Mouse (Mus musculus) left cerebral cortex, postnatal 36 days (tissue): ENCODE results near the gene Nell2. TPM values are rescaled to one million over a fixed set of nuclear protein-coding genes. Genes with fewer than 3 reads are reported as not detected.

ENCODE experiments used
- DNase-seq, 2 experiments: peaks; one replicate each; pipeline ENCODE4 v3.0.0; 2021 to 2022; ENCODE audit warnings: low spot score in 2 of 2, mixed read lengths in 1 of 2
- intact Hi-C: fragments of 180-260 bp; cut with DNase I; formaldehyde crosslinking; loops from one replicate; pipeline ENCODE4 v1.15.1; 2025
- total RNA-seq, 2 experiments: library from RNA; stranded (reverse); gene quantifications; 2 replicates each; pipeline ENCODE4 v1.2.3; 2021

Nell2 gene
- total RNA-seq, 2 experiments from 2014 or later, result 479 to 544 TPM

DNA sequence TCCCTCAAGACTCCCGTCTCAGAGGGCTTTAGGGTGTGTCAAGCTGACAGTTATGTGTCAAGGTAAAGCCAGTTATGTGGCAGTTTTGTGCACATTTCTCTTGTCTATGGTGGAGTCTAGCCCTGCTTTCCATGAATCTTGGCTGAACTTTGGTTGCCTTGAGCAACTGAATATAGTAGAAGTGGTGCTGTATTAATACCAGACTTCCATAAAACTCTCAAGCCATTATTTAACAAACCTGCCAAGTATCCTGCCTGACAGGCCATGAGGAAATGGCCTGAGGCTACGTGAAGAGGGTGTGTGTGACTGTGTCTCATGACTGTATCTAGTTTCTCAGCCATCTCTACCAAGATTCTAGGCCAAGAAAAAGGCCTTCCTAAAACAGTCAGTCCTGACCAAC is 147.5 kb downstream of the Nell2 start:
- intact Hi-C loops, result no loop called here
- DNase-seq, result no peak

DNA sequence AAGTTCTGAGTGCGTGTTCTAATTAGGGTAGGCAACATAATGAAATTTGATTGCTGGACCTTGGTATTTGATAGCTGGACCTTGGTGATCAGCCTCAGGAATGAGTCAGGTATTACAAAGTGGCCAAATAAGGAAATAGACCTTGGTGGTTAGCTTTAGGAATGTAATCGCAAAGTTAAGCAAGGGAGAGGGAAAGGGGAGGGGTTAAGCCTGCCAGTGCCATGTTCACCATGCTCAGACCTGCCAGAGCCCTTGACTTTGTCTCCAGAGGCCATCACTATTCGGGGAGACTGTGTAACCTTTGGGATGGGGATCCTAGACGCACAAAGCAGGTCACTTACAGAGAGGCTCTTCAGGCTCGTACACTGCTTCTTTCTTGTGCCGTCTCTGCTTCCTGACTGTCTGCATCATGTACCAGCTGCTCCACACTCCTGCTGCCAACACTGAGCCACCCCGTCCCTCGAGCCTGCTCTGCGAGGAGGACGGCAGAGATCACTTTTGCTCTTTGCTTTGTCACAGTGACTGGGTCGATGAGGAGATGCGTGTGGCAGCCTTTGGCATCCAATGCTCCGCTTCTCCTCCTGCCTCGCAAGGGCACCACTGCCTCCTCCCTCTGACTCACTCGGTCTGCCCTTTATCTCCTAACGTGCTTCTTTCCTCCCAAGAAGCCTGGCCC is 157.5 kb downstream of the Nell2 start:
- DNase-seq, result peak; percentile 40 to 49
- intact Hi-C loops, result no loop called here

DNA sequence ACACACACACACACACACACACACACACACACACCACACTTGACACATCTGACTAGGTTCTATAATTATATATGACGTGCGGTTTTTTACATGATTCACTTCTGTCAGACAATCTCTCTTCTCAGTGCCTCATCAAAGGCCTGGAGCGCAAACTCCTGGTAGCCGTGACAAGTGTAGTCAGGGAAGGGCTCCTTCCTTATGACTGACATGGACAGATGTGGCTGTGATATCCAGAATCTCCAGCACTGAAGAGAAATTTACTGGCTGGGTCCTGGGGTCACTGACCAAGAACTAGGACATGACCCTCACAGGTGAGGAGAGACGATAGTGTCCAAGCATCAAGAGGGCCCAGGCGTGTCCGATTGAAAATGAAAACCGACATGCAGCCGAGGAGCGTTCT is 160.2 kb downstream of the Nell2 start:
- intact Hi-C loops, result no loop called here

DNA sequence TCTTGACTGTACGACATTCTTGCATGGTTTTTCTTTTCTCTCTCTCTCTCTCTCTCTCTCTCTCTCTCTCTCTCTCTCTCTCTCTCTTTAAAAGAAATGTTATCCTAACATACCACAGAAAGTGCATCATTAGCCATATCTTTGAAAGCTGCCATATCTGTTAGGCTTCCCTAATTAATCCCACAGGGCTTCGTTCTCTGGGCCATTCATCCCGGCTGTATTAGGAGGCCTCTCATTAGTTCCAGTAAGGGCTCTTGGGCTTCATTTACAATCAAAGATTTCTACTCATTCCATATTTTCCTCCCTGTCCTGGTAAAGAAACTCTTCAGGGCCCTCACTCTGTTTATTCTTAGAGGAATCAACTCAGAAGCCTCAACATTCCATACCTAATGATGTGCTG is 161.9 kb downstream of the Nell2 start:
- intact Hi-C loops, result no loop called here

More for the DNA sequence above, 160.2 kb downstream of the Nell2 start:
- no peak for DNase-seq

DNA sequence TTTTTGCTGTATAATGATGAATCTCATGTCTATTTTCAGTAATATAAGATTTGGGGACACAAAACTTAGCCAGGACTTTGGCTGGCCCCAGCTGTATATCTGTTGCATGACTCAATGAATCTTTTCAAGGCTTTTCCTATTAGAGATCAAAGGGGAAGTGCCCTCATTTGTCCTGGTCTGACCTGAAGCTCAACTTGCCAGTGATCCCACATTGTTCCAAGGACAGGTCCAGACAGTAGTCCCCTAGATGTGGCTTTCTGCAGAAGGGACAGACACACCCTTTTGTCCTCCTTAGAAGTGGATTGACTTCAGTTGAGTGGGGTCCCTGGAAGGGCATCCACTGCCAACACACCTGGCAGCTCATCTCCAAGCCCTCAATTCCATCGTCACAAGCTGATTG is 173.6 kb downstream of the Nell2 start:
- no peak for DNase-seq
- intact Hi-C loops, result no loop called here

More for the DNA sequence above, 161.9 kb downstream of the Nell2 start:
- DNase-seq, result no peak

DNA sequence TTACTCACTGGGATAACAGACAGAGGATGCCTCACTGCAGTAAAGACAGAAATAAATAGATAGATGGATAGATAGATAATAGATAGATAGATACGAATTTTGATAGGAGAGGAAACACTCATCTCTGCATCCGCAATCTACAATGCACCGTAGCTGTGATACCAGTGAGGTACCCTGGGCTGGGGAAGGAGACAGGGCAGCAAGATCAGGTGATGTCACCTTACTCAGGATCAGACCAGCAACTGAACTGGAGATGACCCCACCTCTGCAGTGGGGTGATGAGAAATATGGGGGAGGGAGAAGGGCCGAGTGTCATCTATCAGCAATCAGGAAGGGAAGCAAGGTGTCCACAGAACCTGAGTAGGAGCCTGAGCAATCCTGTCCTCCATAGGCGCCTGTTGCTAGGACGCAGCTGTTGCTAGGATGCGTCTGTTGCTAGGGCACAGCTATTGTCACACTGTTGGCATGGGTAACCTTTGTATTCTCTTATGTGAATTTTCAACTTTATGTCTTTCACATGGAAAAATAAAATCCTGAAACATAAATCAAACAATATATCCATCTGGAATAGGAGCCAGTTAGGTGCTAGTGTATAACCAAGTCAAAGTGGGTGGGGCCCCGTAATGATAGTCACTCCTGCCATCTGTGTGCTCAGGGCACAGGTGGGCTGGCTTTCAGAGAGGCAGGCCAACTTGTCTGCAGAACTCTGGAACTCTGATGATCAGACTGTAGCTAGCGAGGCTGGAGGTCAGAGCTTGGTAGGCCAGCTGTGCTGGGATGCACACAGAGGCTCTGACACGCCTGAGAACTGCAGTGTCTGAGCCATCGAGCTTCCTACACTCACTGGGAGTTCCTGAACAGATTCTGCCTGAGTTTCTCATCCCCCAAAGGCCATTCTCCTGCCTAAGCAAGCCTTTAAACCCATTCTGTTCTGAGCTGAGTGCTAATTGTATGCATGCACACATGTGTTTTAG is 193.7 kb downstream of the Nell2 start:
- no peak for DNase-seq
- intact Hi-C loops, result no loop called here

DNA sequence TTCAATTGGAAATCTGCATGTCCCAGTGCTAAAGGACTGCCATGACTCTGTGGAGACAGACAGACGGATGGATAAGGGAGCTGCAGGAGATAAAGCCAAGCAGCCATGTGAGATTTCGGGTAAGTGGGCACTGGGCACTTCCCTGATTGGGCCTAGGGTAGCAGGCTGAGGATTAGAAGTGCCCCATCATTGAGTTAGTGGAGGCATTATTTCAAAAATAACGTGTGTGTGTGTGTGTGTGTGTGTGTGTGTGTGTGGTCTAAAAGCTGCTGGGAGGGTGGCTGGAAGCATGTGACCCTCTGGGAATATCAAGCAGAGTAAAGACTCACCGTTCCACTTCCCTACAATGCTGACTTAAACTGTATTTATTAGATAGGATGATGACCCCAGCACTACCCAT is 195.1 kb downstream of the Nell2 start:
- no peak for DNase-seq
- intact Hi-C loops, result no loop called here

DNA sequence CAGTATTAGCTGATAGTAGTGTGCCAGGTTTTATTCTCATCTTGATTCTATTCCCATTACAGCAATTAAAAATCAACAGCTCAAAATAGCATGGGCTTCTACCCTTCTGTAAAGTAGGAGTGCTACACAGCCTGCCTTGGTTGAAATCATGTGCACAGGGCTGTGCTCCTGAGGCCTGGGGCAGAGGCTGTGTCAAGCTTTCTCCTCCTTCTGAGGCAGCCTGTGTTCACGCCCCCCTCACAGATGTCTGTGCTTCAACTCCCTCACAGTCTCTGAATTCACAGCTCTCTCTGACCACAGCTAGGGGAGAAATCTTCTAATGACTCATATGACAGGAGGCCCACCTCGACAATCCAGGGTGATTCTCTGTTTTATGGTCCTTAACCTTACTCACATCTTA is 197.4 kb downstream of the Nell2 start:
- no peak for DNase-seq
- intact Hi-C loops, result no loop called here

DNA sequence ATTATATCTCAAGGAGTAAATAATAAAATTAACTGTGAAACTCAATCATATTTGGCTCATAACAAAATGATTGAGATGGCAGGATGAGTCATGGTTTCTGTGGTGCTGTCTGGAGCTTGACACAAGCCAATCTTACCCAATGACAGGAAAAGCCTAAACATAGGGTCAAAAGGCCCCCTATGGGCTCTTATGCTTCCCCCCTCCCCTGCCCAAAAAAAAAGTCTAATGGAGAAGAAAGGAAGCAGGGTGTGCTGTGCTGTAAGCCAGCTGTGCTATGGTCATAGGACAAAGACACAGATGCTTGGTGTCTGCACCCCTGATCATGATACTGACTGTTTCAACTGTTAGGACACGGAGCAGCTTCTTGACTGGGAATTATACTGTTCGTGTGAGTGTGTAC is 205.6 kb downstream of the Nell2 start:
- DNase-seq, result no peak
- intact Hi-C loops, result no loop called here

DNA sequence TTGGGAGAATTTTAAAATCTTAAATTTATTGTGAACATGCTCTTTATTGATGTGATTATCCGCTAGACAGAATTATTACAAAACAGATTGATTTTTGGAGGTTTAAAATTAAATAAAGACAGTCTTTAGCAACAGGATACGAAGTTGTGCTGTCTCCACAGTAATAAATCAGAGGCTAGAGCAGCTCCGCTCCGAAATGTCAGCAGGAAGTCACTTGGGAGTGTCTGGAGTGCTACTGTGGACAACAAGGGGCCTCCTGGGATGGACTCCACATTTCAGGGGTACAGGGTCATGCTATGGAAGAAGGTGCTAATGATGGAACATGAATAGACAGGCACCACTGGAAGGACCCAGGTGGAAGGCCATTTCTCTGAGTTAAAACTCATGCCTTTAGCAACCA is 211.7 kb downstream of the Nell2 start:
- no peak for DNase-seq
- intact Hi-C loops, result no loop called here

DNA sequence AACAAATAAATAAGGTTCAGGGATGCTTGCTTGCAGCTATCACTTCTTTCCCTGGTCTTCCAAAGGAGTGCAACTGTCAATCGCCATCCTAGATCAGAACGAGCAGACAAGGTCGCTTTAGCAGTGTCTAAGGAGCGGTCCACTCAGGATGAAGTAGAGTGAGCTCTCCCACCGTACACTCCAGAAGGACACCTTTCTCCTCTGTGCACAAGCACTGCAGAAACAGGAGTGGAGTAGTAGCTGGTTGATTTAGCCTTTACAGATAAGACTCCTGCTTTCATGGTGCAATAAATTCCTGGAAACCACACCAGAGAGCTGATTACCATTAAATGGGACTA is 213.6 kb downstream of the Nell2 start:
- no peak for DNase-seq
- intact Hi-C loops, result no loop called here

DNA sequence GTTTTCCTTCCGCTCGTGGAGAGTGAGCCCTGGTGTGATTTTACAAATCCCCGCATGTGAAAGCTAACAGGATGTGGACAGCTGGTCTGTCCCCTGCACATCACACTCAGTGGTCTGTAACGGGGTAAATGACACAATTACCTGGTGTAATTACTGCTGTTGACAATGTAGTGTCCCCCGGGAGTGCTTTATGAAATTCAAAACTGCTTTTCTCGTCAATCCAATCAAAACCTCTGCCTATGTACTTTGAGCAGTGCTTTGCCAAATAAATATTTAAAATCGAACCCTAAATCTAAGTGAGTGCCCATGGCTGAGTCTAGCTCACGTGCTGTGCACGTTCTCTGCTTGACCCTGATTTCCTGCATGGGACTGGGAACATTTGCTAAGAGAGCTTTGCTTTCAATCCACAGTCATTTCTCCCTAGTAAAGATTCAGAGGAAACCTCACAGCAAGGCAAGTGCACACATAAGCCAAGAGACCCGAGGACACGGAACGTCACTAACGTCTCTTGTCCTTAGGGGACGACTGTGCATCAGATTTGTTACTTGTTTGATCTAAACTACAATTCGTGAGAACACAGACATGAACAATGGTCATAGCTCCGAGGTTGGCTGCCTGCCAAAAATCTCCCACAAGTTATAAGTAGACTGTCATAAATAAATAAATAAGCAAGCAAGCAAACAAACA is 214.1 kb downstream of the Nell2 start:
- no peak for DNase-seq
- intact Hi-C loops, result no loop called here

DNA sequence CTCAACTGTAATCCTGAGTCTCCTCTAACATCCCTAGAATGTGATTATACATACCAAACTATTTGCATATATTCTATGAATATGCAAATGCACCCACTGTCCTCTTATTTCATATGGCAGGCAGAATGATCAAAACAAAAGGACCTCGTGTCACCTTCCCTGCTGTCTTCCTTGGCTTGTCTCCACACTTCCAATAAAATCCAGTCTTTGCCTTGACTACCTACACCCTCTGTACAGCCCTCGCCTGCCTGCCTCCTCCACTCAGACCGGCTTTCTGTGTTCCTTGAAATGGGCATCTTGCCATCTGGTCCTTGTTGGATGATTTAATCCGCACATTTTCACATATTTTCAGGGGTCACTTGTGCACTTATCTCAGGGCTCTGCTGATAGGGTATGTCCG is 215.1 kb downstream of the Nell2 start:
- intact Hi-C loops, result no loop called here
- DNase-seq, result no peak

DNA sequence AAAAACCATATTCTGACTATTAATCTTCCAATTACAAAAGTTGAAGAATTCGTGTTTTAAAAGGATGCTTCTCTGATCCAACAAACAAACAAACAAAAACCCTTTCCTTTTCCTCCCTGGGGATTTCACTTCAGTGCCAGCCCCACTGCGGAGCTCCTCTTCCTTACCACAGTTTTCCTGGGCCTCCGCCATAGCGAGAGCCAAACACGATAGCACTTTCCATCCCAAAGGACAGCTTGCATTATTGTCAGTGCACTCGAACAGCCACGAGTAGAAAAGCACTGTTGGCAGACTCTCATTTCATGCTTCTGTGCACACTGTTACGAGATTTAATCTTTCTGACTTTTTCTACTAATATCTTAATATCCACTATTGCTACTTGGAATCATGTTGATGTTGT is 224.3 kb downstream of the Nell2 start:
- DNase-seq, result no peak
- intact Hi-C loops, result no loop called here

DNA sequence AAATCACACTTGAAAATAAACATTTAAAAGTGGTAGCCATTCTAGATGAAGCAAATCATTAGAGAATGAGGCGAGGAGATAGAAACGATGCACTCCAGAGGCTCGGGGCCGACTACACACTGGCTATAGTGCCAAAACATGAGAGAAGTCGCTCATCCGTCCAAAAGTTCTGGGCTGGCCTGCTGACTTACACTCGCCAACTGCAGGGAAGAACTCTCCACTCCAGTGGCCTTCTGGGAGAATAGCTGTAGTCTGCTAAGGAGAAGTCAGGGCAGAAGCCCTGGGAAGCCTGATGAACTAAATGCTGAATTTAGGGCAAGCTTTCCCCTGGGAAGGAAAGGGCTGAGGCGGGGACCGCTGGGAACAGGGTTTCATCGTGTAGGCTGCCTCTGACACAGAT is 231.8 kb downstream of the Nell2 start:
- no peak for DNase-seq
- intact Hi-C loops, result no loop called here

DNA sequence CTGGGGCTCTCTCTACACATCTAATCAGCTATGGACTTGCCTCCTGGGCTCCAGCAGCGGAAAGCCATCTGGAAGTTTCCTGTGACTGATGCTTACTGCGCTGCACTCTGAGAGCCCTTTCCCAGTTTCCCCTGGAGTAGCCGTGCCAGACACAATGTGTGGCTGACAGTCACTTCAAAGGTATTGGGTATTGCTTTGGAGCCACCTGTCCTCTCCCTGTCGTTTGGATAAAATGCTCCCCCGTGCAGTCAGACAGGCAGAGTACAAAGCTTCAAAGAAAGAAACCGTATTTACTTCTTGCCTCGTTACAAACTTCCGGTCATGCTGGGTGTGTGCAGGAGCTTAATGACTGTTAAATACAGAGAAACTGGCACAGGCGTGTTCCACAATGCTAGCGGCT is 239.3 kb downstream of the Nell2 start:
- intact Hi-C loops, result no loop called here
- DNase-seq, result no peak

DNA sequence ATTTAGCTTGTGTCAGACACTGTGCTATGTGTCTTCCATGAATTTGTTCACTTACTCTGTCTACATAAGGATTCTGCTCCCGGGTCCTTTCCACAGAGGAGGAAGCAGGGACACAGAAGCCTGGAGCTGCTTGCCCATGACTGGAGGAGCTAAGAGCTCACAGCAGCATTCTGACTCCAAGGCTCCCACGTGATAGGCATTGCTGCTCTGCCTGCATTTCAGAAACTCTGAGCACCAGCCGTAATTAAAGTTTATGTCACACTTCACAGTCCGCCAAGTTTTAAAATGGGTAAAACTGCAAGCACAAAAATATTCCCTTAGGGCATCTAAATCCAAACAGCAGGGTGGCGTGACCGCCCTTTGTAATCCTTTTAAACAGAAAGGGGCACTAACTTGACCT is 243.2 kb downstream of the Nell2 start:
- DNase-seq, result no peak
- intact Hi-C loops, result no loop called here

DNA sequence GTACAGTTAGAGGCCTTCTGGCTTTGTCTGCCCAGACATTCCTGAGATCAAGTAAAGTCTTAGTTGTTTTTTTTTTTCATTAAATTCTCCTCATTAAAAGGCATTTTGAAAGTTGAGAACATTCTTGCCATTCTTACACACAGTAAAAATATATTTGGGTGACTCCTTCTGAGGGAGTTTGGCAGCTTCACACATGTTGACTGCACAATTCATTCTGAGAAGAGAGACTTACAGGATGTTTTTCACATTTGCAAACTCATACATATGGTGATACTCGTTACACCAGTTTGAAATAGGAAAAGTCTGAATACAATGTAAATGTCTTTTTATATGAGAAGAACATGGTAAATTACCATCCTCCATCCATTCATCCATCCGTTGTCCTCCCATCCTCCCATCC is 247.4 kb downstream of the Nell2 start:
- intact Hi-C loops, result no loop called here
- DNase-seq, result no peak

DNA sequence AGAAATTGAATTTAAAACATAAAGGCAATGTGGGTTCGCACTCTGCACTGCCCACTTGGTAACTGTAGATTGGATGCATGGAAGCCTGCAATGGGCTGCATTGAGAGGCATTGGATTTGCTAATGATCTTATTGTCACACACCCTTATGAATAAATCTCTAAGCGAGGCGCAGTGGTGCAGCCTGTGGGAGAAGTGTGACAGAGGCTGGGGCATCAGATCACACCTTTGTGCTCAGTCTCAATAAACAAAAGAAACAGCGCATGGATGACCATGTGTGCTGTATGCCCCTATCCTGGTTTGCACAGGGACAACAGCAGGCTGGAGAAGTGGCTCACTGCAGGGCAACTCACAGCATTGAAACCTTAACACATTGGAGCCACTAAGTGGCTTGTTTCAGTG is 250.4 kb downstream of the Nell2 start:
- intact Hi-C loops, result no loop called here
- DNase-seq, result no peak

DNA sequence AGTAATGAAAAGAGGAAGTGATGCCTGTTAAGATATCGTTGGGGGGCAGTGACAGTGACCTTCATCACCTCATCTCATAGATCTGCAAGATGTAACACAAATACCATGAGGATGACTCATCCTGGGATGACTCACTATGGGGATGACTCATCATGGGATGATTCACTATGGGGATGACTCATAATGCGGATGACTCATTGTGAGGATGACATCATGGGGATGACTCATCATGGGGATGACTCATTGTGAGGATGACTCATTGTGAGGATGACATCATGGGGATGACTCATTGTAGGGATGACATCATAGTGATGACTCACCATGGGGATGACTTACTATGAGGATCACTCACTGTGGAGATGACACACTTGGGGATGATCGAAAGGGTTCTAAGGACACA is 251.8 kb downstream of the Nell2 start:
- no peak for DNase-seq
- intact Hi-C loops, result no loop called here

DNA sequence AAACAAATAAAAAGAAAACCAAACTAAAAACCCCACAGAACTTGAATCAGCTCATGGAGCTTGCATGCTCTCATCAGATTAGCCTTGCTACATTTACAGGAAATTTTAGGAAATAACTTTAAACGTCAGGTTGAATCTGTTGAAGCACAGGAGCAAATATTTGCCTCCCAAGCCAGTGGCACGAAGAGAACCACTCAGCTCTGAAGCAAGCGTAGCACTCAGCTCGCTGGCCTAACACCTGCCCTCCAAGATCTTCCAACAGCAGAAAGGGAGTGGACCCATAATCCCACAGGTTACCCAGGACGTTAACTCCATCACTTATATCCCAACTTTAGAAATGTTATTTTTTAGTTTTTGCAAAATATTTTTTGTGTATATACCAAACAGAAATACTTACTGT is 252.8 kb downstream of the Nell2 start:
- intact Hi-C loops, result no loop called here
- no peak for DNase-seq
